Mouse (Mus musculus): Measurements from ENCODE around the gene Akap2.

Gene Akap2

DNA sequence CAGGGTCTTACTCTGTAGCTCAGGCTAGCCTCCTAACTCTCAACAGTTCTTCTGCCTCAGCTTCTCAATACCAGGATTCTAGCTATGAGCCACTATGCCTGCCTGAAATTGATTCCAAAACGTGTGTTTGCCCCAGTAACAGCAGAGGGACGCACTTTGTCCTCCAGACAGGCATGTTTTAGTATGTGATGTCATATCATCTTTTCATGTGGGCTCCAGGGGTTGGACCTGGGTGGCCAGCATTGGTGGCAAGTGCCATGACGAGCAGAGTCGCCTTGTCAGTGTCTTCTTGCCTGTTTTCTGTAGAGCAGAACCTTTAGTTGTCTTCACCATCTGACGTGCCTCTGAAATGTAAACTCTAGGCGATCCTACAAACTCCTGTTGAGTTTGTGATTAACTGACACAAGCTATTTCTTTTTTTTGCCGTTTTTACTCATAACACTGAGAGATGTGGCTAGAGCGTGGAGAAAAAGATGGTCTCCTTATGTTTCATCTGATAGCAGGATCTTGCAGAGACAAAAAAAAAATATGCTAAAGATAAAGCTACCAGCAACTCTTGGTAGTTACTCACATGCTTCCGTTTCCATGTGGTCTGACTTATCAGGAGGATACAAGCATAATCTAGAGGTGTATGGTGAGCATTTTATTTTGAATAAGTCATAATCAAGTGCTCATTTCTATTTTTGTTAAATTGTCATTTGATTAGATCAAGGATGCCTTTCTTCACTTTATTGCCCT is 80.3 kb downstream of the Akap2 start:
- no peak for DNase-seq (ENCODE audit: low spot score)

DNA sequence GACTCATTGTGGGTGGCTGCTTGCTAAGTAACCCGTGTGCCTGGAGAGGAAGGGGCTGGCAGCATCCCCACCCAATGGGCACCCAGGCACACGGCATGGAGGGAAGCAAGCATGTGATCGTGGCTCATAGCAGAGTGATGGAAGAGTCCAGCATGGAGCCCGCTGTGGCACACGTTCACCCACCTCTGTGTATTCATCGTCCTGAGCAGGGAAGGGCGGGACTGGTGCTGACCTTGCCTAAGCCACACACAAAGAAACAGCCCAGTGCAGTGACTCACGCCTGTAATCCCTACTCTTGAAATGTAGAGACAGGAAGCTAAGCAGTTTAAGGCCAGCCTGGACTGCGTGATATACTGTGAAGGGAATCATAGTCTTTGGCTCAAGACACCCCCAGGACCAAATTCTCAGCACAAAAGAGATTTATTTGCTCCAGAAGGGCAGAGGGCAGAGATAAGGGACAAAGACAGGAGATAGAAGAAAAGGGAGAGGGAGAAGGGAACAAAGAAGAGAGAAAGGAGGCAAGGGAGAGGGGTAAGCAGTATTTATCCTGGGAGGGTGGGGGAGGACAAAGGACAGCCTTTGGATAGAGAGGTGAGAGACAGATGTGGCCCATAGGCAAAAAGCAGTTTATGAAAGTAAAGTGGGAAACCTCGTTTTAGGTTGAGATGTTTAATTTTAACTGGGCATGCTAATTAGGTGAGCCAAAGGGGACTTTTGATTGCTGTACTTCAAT is 81.0 kb downstream of the Akap2 start:
- DNase-seq (ENCODE audit: low spot score), result no peak

DNA sequence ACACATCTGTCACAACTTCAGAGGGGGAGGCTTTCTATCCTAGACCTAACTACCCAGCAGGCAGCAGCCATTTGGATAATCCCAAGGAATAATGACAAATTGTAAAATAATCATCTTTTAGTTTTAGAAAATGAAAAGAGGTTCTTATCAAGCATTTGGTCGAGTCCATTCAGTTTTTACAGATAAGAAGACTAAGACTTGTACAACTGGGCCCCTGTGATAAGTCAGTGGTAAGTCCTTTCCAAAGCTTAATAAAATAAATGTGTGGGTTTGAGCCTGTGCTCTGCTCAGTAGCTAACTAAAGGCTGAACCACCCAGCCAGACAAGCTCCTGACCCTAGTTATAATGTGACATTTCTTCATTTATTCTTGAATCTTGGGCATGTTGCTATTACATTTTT is 81.8 kb downstream of the Akap2 start:
- no peak for DNase-seq (ENCODE audit: low spot score)

DNA sequence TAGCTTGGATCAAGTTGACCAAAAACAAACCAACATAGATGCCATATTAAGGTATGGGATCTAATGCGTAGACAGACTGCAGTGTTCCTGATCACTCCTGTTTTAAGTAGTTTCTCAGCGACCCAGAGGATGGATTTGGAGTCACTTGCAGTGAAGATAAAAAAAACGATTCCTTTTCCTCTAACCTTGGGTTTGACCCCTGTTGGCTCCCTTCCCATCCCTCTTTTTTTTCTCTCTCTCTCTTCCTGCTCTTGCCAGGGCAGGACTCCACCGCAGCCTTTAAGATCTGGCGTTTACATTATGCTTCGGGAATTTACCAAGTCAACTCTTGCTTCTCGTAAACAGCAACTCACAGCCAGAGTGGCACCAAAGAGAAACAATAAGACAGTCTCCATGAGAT is 83.8 kb downstream of the Akap2 start:
- DNase-seq (ENCODE audit: low spot score), result no peak

DNA sequence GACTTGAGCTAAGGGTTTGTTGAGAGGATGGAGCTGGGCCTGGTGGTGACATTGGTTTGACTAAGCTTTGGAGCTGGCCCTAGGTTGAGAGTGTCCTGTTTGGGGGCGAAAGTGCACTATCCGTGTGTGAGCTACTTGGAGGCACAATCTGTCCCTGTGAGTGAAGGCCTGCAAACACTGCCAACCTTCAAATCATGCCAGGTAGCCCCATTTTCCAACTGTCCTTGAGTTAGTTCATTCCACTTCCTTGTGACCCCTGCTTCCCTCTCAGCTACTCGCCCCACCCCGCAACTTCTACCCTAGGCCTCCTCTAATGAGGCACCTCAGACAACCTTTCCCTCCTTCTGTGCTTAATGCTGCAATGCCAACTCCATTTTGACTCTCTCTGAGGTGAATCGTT is 84.5 kb downstream of the Akap2 start:
- no peak for DNase-seq (ENCODE audit: low spot score)

DNA sequence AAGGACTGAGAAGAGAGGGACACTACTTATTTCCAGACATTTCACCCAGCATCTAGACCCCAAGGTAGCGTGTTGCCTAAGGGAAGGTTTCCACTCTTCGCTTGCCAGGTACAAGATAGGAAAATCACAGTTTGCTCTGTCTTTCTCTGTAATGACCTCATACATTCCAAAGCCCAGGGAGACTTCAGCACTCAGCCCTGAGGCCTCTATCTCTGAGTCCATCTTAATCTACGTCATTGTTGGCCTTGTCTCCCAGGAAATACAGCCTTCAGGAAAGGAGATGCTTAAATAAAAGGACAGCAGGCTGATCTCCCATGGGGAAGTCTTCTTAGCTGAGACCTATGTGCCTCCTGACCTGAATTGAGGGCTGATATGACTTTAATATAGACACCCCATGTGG is 85.0 kb downstream of the Akap2 start:
- DNase-seq (ENCODE audit: low spot score), result no peak

DNA sequence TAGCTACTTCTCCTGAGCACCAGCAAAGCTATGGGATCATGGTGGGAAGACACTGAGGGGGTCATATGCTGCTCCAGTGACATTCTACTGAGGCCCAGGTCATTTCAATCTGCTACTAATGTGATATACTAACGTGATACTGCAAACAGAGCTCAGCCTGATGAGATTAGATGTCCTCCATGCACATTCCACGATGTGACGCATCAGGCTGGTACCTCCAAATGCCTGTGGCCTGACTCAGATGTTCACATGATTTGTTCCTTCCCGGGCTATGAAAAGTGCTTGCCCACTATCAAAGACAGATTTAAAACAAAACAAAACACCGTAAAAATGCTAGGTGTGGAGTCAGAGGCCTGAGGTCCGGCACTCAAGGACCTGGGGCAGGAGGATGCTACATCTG is 87.4 kb downstream of the Akap2 start:
- DNase-seq (ENCODE audit: low spot score), result no peak

DNA sequence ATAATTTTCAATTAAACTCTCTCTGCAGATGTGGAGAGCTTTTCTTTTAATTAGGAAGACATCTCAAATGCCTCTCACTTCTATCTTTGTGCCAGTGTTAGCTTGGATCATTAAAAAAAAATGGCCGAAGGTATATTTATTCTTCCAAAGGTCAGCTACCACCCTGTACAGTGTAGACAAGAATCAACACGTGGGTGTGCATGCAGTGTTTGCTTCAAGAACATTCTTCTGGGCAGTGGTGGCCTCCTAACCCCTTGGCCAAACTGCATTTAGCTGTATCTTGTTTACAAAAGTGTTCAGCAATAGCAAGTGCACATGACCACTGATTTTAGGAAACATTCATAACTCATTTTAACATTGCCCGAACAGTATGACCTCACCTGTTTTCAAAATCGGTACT is 92.0 kb downstream of the Akap2 start:
- no peak for DNase-seq (ENCODE audit: low spot score)

DNA sequence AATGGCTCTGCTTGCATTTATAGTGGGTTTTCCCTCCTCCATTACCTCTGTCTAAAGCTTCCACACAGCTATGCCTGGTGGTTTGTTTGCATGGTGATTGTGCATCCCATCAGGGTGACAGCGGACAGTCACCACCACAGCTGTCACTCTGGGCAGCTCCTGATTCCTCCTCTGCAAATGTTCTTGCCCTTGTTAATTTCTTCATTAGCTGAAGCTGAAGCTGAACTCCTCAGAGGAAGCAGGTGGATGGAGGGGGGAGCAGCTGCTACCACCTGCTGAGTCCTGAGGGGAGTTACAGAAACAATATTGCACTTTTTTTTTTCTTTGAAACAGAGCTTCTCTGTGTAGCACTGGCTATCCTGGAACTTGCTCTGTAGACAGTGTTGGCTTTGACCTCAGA is 94.6 kb downstream of the Akap2 start:
- DNase-seq (ENCODE audit: low spot score), result no peak

DNA sequence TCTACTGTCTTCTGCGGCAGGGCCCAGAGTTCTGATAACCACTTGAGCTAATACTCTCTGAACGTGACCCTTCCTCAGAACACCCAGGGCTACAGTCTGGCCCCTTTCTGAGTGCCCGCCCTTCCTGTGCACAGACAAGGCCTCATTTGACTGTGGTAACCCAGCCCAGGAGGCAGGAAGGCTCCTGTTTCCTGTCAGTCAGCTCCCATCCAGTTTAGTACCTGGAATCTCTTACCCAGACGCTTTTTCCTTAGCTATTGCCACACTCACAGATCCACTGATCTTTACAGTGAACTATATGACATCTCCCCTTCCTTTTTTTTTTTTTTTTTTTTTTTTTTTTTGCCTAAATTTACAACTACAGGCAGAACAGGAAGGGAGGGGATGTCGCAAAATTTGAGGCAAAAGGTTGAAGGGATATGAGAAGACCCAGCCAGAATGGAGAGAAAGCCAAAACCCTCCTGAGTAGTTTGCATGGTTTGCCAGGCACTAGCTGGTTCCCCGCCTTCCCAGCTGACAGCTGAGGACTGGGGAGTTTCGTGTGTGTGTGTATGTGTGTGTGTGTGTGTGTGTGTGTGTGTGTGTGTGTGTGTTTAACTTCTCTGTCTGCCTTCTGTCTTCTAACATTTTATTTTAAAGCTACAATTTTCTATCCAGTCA is 95.6 kb downstream of the Akap2 start:
- DNase-seq (ENCODE audit: low spot score), result no peak

DNA sequence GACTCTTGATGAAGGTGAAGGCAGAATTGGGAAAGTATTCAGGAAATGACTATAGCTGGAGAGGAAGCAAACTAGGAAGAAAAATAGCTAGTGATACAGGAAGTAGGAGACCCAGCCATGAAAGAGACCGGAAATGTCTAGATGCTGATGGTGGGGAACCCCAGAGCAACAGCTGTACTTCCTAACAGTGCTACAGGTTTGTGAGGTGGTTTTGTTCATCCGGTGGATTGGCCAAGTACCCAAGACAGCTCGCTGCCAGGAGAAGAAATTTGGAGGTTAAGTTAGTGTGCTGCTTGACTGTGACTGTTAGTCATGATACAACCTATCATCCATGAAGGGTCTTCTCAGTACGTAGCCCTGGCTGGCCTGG is 96.1 kb downstream of the Akap2 start:
- DNase-seq (ENCODE audit: low spot score), result no peak

DNA sequence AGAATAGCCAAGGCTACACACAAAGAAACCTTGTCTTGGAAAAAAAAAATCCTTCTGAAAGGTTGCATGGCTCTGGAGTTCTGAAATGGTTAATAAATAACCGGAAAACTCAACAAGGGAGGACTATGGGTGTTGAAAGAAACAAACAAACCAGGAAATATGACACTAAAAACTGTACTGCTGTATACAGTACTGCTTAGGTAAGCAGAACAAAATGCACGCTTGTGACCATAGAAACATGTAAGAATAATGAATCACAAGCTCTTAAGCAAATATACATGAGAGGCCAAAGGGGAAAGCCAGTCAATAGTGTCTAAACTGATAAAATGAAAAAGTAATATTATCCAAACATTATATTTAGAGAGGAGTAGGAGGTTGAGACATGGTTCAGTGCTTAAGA is 97.9 kb downstream of the Akap2 start:
- DNase-seq (ENCODE audit: low spot score), result no peak

DNA sequence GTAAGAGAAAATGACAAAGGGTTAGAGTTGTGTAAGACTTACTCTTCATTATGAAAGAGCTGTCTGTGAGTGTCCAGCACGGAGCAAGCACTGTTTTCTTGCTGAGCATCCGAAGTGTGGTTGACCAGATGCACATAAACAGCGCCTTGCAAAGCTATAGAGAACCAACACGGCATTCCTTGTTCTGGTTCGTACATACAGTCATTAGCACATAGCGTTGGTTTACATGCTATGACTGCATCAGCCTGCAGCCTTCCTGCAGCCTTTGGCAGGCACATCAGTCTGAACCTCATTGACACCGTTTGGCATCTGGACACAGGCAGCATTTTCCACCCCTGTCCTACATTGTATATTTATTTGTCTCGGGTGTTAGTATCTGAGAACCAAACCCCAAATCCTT is 98.7 kb downstream of the Akap2 start:
- DNase-seq (ENCODE audit: low spot score), result no peak

DNA sequence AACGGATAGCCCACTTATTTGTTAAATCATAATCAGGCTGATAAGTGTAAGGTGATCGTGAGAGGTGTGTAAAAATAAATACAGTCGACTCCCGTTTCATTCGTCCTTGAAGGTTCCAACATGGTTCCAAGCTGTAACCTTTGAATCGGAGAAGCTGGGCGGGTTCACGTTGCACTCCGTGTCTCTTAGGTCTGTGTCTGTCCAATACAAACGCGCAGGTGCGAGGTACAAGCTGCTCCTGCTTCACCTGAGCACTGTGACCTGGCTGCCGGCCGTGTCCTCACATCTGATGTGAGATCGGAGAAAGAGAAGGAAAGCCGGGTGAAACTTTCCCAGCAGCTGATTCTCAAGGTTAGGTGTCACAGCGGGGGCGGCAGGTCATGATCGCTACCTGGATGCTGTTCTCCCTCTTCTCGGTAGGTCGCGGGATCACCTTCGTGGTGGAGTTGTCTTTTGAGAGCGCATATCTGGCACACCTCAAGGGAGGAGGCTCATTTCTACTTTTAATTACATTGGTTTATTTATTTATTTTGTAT is 103.5 kb downstream of the Akap2 start:
- DNase-seq (ENCODE audit: low spot score), result no peak

DNA sequence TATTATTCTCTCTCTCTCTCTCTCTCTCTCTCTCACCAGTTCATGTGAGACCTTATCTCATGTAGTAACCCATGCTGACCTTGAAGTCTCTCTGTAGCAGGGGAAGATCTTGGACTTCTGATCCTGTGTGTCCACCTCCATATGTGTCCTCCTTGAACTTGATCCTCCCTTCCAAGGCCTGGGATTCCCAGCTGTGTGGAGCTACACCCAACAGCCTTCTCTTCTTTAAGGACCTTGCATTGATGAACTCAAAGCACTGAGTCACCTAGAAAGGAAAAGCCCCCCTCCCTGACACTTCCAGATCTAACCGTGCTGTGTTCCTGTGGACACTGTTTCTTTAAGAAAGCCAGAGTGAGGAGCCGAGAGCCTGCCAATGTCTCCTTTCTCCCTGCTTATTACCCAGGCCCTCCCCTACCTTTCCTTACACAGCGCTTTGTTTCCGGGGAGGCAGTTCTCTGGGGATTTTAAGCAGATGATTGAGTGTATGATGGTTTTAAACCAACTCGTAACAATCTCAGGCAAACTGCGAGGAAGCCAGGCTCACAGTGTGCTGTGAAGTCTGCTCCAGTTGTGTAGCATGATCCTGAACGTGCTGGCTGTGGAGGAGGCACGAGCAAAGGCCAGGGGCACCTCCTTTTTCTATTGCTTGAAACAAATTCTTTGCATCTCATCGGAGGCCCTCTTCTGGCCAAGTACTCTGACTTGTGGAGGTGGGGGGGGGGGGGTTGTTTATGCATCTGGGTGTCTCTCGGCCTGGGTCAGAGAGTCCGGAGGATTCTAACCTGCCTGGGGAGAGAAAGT is 104.3 kb downstream of the Akap2 start:
- DNase-seq (ENCODE audit: low spot score), result no peak

DNA sequence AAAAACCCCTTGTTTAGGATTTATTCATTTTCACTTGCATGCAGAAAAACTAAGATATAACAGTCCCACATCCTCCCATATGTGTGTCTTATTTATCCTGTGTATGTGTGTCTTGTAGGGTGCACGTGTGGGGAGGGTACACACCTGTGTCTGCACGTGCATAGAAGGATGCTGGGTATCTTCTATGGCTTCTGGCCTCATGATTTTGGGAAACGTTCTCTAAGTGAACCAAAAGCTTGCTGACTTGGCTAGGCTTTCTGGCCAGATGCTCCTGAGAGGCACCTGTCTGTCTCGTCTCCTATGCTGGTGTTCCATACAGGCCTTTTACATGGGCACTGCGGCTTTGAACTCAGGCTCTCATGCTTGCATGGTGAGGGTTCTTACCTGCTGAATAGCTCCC is 105.2 kb downstream of the Akap2 start:
- DNase-seq (ENCODE audit: low spot score), result no peak

DNA sequence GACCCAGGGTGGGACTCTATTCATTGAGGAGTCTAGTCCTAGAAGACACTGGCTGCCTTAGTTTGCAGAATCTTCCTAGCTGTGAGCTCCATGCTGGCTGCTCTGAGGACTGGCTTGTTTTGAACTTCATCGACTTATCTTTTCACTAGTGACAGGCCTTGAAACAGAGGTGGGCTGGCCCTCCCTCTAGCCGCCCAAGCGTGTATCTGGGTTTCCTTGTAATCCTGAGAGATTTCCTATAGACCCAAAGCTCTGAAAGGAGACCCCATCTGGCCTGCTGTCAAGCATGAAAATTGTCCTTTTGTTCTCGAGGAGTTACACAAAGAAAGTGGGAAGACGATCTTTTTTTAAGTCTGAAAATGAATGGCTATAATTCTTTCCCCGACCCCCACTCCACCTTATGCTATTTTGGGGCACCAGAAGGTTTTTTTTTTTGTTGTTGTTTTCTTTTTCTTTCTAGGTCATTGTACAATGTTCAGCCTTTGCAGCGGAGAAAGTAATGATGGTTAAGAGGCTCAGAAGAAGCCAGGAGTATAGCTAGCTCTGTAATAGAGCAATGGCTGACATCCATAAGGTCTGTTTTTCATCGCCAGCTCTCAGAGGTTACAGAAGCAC is 107.3 kb downstream of the Akap2 start:
- no peak for DNase-seq (ENCODE audit: low spot score)

DNA sequence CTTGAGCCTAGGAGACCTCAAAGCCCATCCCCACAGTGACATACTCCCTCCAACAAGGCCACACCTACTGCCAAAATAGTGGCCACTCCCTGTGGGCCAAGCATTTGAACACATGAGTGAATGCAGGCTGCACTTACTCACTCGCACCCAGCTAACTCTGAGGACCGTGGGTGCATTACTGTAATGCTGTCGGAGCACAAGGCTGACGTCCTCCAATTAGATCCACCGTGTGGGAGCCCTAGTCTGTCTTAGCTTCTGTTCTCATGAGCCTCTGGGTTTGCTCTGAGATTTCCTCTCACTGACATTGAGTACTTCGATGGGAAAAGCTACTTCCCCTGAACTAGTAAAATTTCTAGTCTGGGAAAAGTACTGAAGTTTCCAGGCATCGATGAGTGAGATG is 108.8 kb downstream of the Akap2 start:
- DNase-seq (ENCODE audit: low spot score), result no peak

DNA sequence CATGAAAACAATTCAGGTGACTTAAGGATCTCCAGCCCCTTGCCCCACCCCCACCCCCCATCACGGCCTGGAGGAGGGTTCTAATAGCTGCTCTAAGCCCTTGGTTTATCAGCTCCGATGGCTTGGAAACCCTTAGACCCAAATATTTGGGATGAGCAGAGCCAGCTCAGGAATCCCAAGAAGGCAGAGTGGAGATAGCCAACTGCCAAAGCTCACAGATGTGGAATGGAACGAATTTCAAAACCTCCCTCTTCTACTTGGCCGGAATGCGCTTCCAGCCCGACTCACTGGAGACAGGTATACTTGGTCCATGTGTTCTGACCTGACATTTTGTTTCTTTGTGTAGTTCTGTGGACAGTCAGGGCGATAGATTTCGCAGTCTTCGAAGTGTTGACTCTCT is 111.7 kb downstream of the Akap2 start:
- DNase-seq (ENCODE audit: low spot score), result no peak

DNA sequence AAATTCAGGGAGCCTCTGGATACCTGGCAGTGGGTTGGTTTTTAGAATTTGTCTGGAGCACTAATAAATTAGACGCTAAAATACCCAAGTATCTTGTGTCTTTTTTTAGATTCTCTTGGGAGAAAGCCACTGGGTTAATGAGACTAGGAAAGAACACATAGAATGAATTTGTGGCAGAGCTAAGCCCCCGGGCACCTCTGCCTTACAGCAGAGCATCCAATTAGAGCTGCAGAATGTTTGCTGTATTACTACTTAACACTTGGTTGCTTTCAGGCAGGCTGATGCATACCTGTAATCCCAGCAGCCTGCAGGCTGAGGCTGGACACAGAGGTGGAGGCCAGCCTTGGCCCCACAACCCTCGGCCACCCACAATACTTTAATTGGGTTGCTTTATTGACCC is 112.3 kb downstream of the Akap2 start:
- no peak for DNase-seq (ENCODE audit: low spot score)

DNA sequence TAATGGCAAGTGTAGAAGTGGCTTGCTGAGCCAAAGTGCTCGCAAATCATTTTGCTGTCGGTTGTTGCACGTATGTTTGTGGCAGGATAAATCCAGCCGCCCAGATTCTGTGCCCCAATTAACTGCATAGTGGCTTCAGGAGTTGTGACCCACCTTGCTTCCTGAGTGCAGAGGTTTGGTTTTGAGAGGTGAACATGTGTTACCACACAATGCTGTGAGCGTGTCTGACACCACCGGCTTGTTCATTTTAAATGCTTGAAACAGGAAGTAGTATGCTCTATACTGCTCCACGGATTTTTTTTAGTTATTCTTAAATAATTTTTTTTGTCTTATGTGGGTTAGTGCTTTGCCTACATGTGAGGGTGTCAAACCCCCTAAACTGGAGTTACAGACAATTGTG is 114.9 kb downstream of the Akap2 start:
- DNase-seq (ENCODE audit: low spot score), result no peak

DNA sequence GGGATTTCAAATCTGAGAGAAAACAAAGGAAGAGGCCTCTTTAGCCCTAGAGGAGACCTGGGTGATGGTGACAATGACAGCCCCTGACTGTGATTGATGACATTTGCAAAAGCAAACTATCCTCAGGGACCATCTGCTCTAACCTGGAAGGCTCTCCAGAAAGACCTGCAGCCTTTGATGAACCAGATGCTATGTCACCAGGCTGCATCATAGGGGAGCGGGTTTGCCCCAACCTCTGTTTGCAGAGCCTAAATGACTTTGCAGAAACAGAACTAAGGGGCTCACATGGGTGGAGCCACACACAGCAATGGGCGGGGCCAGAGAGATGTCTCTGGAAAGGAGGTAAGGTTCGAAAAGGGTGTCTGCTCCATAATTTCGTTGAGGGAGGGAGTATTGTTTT is 115.6 kb downstream of the Akap2 start:
- no peak for DNase-seq (ENCODE audit: low spot score)
